Mouse (Mus musculus) lung, postnatal 0 days (tissue): ENCODE measurements around the gene Prrc2a.

Experiments
- CTCF ChIP-seq: IDR thresholded peaks from 2 replicates; pipeline ENCODE4 v1.5.1; 2016; ENCODE audit warnings: antibody characterized with exemption, mild to moderate bottlenecking
- EP300 ChIP-seq: IDR thresholded peaks from 2 replicates; pipeline ENCODE4 v1.6.1; 2016; ENCODE audit warnings: antibody characterized with exemption, mild to moderate bottlenecking, control low read depth

- TF ChIP-seq EP300 (no peak), CTCF (no peak)
These were observed 28.2 kb upstream of the Prrc2a start for GRCm38 (mm10) chr17:35192924-35193323.
